Mouse (Mus musculus) neural tube, embryonic 11.5 days (tissue): Measurements from ENCODE around the gene Ccser2. TPM values are rescaled to one million over a fixed set of nuclear protein-coding genes. Genes with fewer than 3 reads are reported as not detected.
"Not testable (repeated sequence)": the region's sequence is repeated elsewhere in the genome, so short reads cannot be mapped to it uniquely, and the experiment has no call there.

Source experiments
- ATAC-seq: fragments of 200-750 bp; cut with Nextera tagmentation; 2 replicates; pipeline ENCODE4 v1.8.0; 2017; ENCODE audit warnings: moderate number of reproducible peaks, mild to moderate bottlenecking, moderate TSS enrichment, moderate library complexity; ENCODE audit not compliant: insufficient read depth, low FRiP score, low TSS enrichment
- DNase-seq: peaks from one replicate; pipeline ENCODE4 v3.0.0-alpha.2; 2015; ENCODE audit warnings: low spot score
- H3K27ac ChIP-seq: fragments of 300-500 bp; sonication (generic); 2 replicates; pipeline ENCODE4 v1.5.1; 2014; ENCODE audit warnings: low read depth, mild to moderate bottlenecking, low read length
- H3K27me3 ChIP-seq: fragments of 300-500 bp; sonication (generic); 2 replicates; pipeline ENCODE4 v1.6.1; 2014; ENCODE audit warnings: mild to moderate bottlenecking, low read length, mixed read lengths; ENCODE audit not compliant: control insufficient read depth, insufficient read depth
- H3K36me3 ChIP-seq: fragments of 300-500 bp; sonication (generic); 2 replicates; pipeline ENCODE4 v1.6.1; 2014; ENCODE audit warnings: mild to moderate bottlenecking, low read length, moderate library complexity, mixed read lengths; ENCODE audit not compliant: control insufficient read depth, insufficient read depth
- H3K4me1 ChIP-seq: fragments of 300-500 bp; sonication (generic); 2 replicates; pipeline ENCODE4 v1.6.1; 2014; ENCODE audit warnings: low read length, mixed read lengths; ENCODE audit not compliant: control insufficient read depth, insufficient read depth
- H3K4me2 ChIP-seq: fragments of 300-500 bp; sonication (generic); 2 replicates; pipeline ENCODE4 v1.6.1; 2014; ENCODE audit warnings: low read depth, mild to moderate bottlenecking, moderate library complexity
- H3K4me3 ChIP-seq: fragments of 300-500 bp; sonication (generic); 2 replicates; pipeline ENCODE4 v1.5.1; 2014; ENCODE audit warnings: low read depth, low read length
- H3K9ac ChIP-seq: fragments of 300-500 bp; sonication (generic); 2 replicates; pipeline ENCODE4 v1.6.1; 2014; ENCODE audit warnings: mild to moderate bottlenecking, low read length
- H3K9me3 ChIP-seq: fragments of 300-500 bp; sonication (generic); 2 replicates; pipeline ENCODE4 v1.6.1; 2016; ENCODE audit warnings: low read length; ENCODE audit not compliant: control insufficient read depth
- WGBS: fragments of 180-500 bp; shearing (Covaris S2); extraction: QIAGEN DNeasy Blood & Tissue Kit; methylation state at CpG from one replicate; pipeline ENCODE4 v1.1.7; 2014; 5-methylcytosine and 5-hydroxymethylcytosine counted together
- polyA plus RNA-seq: library from polyadenylated mRNA; unstranded; fragments of >200 nt; fragmentation: Nextera tagmentation; extraction: Ambion mirVana; gene quantifications from 2 replicates; pipeline ENCODE4 v1.2.1, GENCODE M21; 2014

The Ccser2 gene
- 46.1 and 50.9 TPM in 2 replicates for polyA plus RNA-seq

GRCm38 (mm10) chr14:36968628-36969147, at the start of gene Ccser2:
Ccser2 (minus strand) TSS chr14:36968777.
- H3K9me3 ChIP-seq, result no peaks in the 10 kb centered on the region
- peak within 1 kb of the TSS; percentile 85 for H3K9ac ChIP-seq
- peak within 1 kb of the TSS; percentile 87 for H3K4me3 ChIP-seq
- peak within 1 kb of the TSS; percentile 58 for H3K4me2 ChIP-seq
- DNase-seq (peak; percentile 98), ATAC-seq (peak; percentile 99)
- no peaks in the 10 kb centered on the region for H3K27me3 ChIP-seq
- WGBS, result 4% methylated on average over 38 of the region's 39 CpGs
- no peaks in the 10 kb centered on the region for H3K36me3 ChIP-seq
- no peaks in the 10 kb centered on the region for H3K4me1 ChIP-seq
- H3K27ac ChIP-seq, result peak within 1 kb of the TSS; percentile 91

DNA sequence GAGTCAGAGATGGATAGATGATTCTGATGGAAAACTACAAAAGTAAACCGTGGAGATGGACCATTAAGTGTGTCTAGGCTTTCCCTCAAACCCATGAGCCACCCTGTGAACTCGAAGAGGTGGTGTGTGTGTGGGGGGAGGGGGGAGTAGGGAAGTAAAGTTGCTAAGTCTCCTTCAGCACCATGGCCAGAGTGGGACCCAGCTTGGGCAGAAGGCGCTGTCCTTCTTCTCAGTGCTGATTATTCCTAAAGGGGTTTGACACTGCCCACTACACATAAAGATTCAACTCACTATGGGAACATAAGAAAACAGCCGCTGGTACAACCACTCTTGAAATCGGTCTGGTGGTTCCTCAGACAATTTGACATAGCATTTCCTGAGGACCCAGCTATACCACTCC, 47.3 kb upstream of the Ccser2 start:
- Histone ChIP-seq H3K36me3 (no peaks in the 10 kb centered on the region), H3K9me3 (0 out of 2 replicates have a peak, but pooled peaks cover 2% of the 10 kb centered on the region), H3K4me3 (no peak overlapping the region), H3K27ac (no peak overlapping the region), H3K4me1 (no peaks in the 10 kb centered on the region), H3K27me3 (no peaks in the 10 kb centered on the region), H3K9ac (no peak overlapping the region), H3K4me2 (no peak overlapping the region)
- DNase-seq (peak; percentile 16), ATAC-seq (no peak)
- WGBS, result 40% methylated on average over 5 of the region's 5 CpGs

DNA sequence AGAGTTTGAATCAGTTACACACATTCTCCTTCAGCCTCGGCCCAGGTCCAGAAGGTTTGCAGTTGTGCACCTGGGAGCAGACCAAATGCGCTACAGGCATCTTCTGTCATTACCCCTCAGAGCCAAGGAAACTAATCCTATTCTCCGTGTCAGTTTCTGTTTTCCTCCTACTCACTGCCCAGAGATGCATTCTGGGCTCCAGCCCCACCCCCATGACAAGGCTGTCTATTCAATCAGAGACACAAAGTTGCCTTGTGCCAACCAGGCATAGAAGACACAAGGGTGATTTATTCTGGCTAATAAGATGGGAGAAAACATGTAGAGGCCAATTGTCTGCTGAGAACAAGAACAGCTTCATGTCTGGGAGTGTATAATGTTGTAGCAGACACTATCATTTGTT, 45.1 kb upstream of the Ccser2 start:
- Histone ChIP-seq H3K9me3 (0 out of 2 replicates have a peak, but pooled peaks cover 2% of the 10 kb centered on the region), H3K9ac (no peak overlapping the region), H3K36me3 (no peaks in the 10 kb centered on the region), H3K27me3 (no peaks in the 10 kb centered on the region), H3K4me2 (no peak overlapping the region), H3K27ac (no peak overlapping the region), H3K4me1 (no peaks in the 10 kb centered on the region), H3K4me3 (no peak overlapping the region)
- ATAC-seq (no peak), DNase-seq (peak; percentile 20)
- 55% methylated on average over 3 of the region's 3 CpGs for WGBS

- no peak overlapping the region for H3K4me3 ChIP-seq
- no peak overlapping the region for H3K4me2 ChIP-seq
- no peak for ATAC-seq
- H3K4me1 ChIP-seq, result no peaks in the 10 kb centered on the region
- H3K36me3 ChIP-seq, result no peaks in the 10 kb centered on the region
- no peak overlapping the region for H3K9ac ChIP-seq
- no peaks in the 10 kb centered on the region for H3K27me3 ChIP-seq
- H3K27ac ChIP-seq, result no peak overlapping the region
- 89% methylated on average over 2 of the region's 2 CpGs for WGBS
- H3K9me3 ChIP-seq, result no peaks in the 10 kb centered on the region
- DNase-seq, result no peak
These were observed 41.1 kb upstream of the Ccser2 start for GRCm38 (mm10) chr14:37009686-37010085.

- WGBS, result 86% methylated on average over 8 of the region's 8 CpGs
- ATAC-seq, result no peak
These were observed 37.9 kb upstream of the Ccser2 start for GRCm38 (mm10) chr14:37006489-37006888.

GRCm38 (mm10) chr14:37005865-37006264, 37.3 kb upstream of the Ccser2 start:
- WGBS, result 39% methylated on average over 3 of the region's 3 CpGs
- ATAC-seq (no peak), DNase-seq (no peak)
- Histone ChIP-seq H3K9ac (no peak overlapping the region), H3K4me1 (no peaks in the 10 kb centered on the region), H3K4me3 (no peak overlapping the region), H3K9me3 (no peaks in the 10 kb centered on the region), H3K27me3 (no peaks in the 10 kb centered on the region), H3K36me3 (no peaks in the 10 kb centered on the region), H3K4me2 (no peak overlapping the region), H3K27ac (no peak overlapping the region)

More at GRCm38 (mm10) chr14:37006489-37006888, 37.9 kb upstream of the Ccser2 start:
- no peaks in the 10 kb centered on the region for H3K9me3 ChIP-seq
- H3K4me3 ChIP-seq, result no peak overlapping the region
- DNase-seq, result no peak
- H3K27ac ChIP-seq, result no peak overlapping the region
- no peak overlapping the region for H3K4me2 ChIP-seq
- no peak overlapping the region for H3K9ac ChIP-seq
- no peaks in the 10 kb centered on the region for H3K27me3 ChIP-seq
- H3K4me1 ChIP-seq, result no peaks in the 10 kb centered on the region
- H3K36me3 ChIP-seq, result no peaks in the 10 kb centered on the region

- no peak overlapping the region for H3K4me3 ChIP-seq
- no peaks in the 10 kb centered on the region for H3K4me1 ChIP-seq
- 79% methylated on average over 8 of the region's 8 CpGs for WGBS
- no peaks in the 10 kb centered on the region for H3K36me3 ChIP-seq
- H3K9ac ChIP-seq, result no peak overlapping the region
- no peak overlapping the region for H3K27ac ChIP-seq
- no peak for ATAC-seq
- DNase-seq, result no peak
- H3K9me3 ChIP-seq, result no peaks in the 10 kb centered on the region
- H3K4me2 ChIP-seq, result no peak overlapping the region
- no peaks in the 10 kb centered on the region for H3K27me3 ChIP-seq
These were observed 35.0 kb upstream of the Ccser2 start for GRCm38 (mm10) chr14:37003431-37004095.

DNA sequence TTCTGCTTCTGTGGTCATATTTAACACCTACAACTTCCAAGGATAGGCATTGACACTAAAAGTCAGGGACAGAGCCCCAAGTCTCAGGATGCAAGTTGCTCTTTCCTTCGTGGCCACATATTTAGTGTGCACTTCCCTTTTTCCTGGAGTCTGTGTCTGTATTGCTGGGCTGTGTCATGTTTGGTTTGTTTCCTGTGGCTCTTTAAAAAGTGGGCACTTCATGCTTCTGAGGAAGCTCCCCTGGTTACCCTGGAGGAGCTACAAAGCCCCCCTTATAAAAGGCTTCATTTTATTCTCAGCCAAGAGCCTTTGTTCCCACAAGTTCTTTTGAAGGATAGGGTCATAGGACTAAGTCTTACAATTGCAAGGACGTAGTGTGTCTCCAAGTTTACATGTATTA, 34.3 kb upstream of the Ccser2 start:
- DNase-seq, result no peak
- H3K27me3 ChIP-seq, result no peaks in the 10 kb centered on the region
- 64% methylated on average over 2 of the region's 2 CpGs for WGBS

GRCm38 (mm10) chr14:37000780-37001179, 32.2 kb upstream of the Ccser2 start:
- H3K27ac ChIP-seq, H3K4me1 ChIP-seq, ATAC-seq, H3K9ac ChIP-seq, H3K4me2 ChIP-seq, H3K27me3 ChIP-seq, H3K9me3 ChIP-seq, H3K4me3 ChIP-seq, H3K36me3 ChIP-seq, DNase-seq: not testable (repeated sequence)
- 80% methylated on average over 6 of the region's 6 CpGs for WGBS

More for the DNA sequence above, 34.3 kb upstream of the Ccser2 start:
- Histone ChIP-seq H3K9ac (no peak overlapping the region), H3K4me1 (no peaks in the 10 kb centered on the region), H3K9me3 (no peaks in the 10 kb centered on the region), H3K4me2 (no peak overlapping the region), H3K27ac (no peak overlapping the region), H3K36me3 (no peaks in the 10 kb centered on the region), H3K4me3 (no peak overlapping the region)
- ATAC-seq, result no peak
